17 mouse cellular contexts compared by ENCODE assay signal in the genomic region with DNA sequence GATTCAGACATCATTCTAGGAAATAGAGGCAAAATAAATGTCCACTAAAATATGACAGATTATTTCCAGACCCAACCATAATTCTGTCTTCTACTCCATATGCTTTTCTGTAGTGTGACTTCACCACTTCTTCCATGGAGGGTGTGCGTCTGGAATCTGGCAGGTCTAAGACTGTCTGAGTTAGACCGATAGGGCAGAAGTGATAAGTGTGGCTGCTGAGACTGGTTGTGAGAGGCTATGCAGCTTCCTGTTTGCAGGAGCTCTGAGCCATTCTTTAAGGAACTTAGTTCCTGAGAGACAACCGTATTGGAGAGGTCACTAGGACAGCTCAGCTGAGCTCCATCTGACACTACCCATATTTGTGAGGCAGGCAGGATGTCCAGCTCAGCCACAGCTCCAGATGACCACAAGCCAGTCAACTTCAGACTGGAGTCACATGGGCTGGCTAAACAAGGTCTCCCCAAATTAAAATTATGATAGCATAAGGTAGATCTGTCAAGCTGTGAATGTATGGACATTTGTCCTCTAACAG.
A peak's percentile ranks its signal among the peaks of the same experiment; 100 is the strongest.
DNase-seq lines count a peak whose midpoint lies in the region; ATAC-seq lines count a peak whose summit lies in the region.
"Had no signal": no experiment of that assay in that cellular context is flagged by ENCODE, and none has a peak within 500 bp of the region (broad histone marks: within the 10 kb centered on the region; RNA-seq: fewer than 3 reads in every experiment).

No protein-coding gene starts in this region.

- ATAC-seq in kidney, embryonic 16.5 days (ENCODE audit: low FRiP score, low TSS enrichment) = peak; percentile 49; the same call in 1 of the 2 replicates
- ATAC-seq in liver, embryonic 11.5 days (replicated peaks; ENCODE audit: low FRiP score) = peak; percentile 68; the same call in 1 of the 2 replicates
- ATAC-seq in megakaryocyte-erythroid progenitor cell, adult 5-6 weeks (replicated peaks; ENCODE audit: low FRiP score, low TSS enrichment, poor library complexity, severe bottlenecking) = peak; percentile 88
- no peak for ATAC-seq in hindbrain, embryonic 14.5 days (ENCODE audit: low FRiP score)

- H3K4me2 ChIP-seq in kidney, embryonic 16.5 days (replicated peaks; ENCODE audit: low read depth, low read length) = no peak overlapping the region
- no peak overlapping the region; the same call in 1 of the 2 replicates for H3K4me2 ChIP-seq in liver, embryonic 11.5 days
- no peak overlapping the region for H3K4me2 ChIP-seq in hindbrain, embryonic 14.5 days (replicated peaks)
- H3K4me2 ChIP-seq: hindbrain, embryonic 13.5 days; midbrain, embryonic 12.5 days had no signal

- no peaks in the 10 kb centered on the region for H3K9me3 ChIP-seq in kidney, embryonic 16.5 days (ENCODE audit: low read length)
- H3K9me3 ChIP-seq in liver, embryonic 11.5 days (ENCODE audit: control insufficient read depth, low read length) = no peaks in the 10 kb centered on the region
- H3K9me3 ChIP-seq in hindbrain, embryonic 14.5 days (ENCODE audit: control insufficient read depth, low read length) = no peaks in the 10 kb centered on the region
- H3K9me3 ChIP-seq: hindbrain, embryonic 13.5 days; midbrain, embryonic 12.5 days had no signal

- no peaks in the 10 kb centered on the region for H3K36me3 ChIP-seq in kidney, embryonic 16.5 days (ENCODE audit: insufficient read depth, low read length)
- H3K36me3 ChIP-seq in liver, embryonic 11.5 days (ENCODE audit: control insufficient read depth, insufficient read depth, low read length) = no peaks in the 10 kb centered on the region
- H3K36me3 ChIP-seq in hindbrain, embryonic 14.5 days (replicated peaks; ENCODE audit: control insufficient read depth, insufficient read depth) = no peaks in the 10 kb centered on the region
- H3K36me3 ChIP-seq: hindbrain, embryonic 13.5 days; midbrain, embryonic 12.5 days had no signal

- no peak overlapping the region for H3K9ac ChIP-seq in kidney, embryonic 16.5 days (replicated peaks; ENCODE audit: low read length)
- H3K9ac ChIP-seq in liver, embryonic 11.5 days (ENCODE audit: low read depth, low read length) = no peak overlapping the region
- H3K9ac ChIP-seq in hindbrain, embryonic 14.5 days = no peak overlapping the region
- H3K9ac ChIP-seq: hindbrain, embryonic 13.5 days; midbrain, embryonic 12.5 days had no signal

- H3K4me3 ChIP-seq in kidney, embryonic 16.5 days (ENCODE audit: low read length) = no peak overlapping the region
- H3K4me3 ChIP-seq in liver, embryonic 11.5 days (ENCODE audit: low read depth, low read length) = no peak overlapping the region
- H3K4me3 ChIP-seq in hindbrain, embryonic 14.5 days (replicated peaks; ENCODE audit: low read length) = no peak overlapping the region
- H3K4me3 ChIP-seq: hindbrain, embryonic 13.5 days; midbrain, embryonic 12.5 days had no signal

- peak; percentile 5 for DNase-seq in embryo, embryonic 10 days (ENCODE audit: low spot score)
- no peak for DNase-seq in embryo, embryonic 9.5 days (ENCODE audit: extremely low spot score)
- DNase-seq in kidney, adult 9 months = no peak
- DNase-seq in liver, embryonic 11.5 days (ENCODE audit: low spot score) = no peak
- DNase-seq in layer of hippocampus, postnatal 25 days (ENCODE audit: extremely low spot score in 1 of 2, low spot score in 1 of 2) = no peak
- no peak for DNase-seq in hindbrain, embryonic 14.5 days (ENCODE audit: low spot score)
- DNase-seq: adrenal gland, adult 8-10 months; cerebellum, adult 9-11 months; gastrocnemius, postnatal 14 days; kidney, adult 8-10 months; lung, adult 2 months; right cerebral cortex, postnatal 25 days; thymus, adult 18-20 months had no signal

- H3K27me3 ChIP-seq in kidney, embryonic 16.5 days (ENCODE audit: insufficient read depth, low read length) = no peaks in the 10 kb centered on the region
- H3K27me3 ChIP-seq in liver, embryonic 11.5 days (replicated peaks; ENCODE audit: control insufficient read depth, insufficient read depth, low read length) = no peaks in the 10 kb centered on the region
- H3K27me3 ChIP-seq in hindbrain, embryonic 14.5 days (ENCODE audit: control insufficient read depth, insufficient read depth, low read length) = no peaks in the 10 kb centered on the region
- H3K27me3 ChIP-seq: hindbrain, embryonic 13.5 days; midbrain, embryonic 12.5 days had no signal

- peak overlapping the region; percentile 35 for H3K27ac ChIP-seq in kidney, embryonic 16.5 days (ENCODE audit: low read length)
- H3K27ac ChIP-seq in liver, embryonic 11.5 days (ENCODE audit: low read depth, low read length) = no peak overlapping the region; the same call in 1 of the 2 replicates
- H3K27ac ChIP-seq in hindbrain, embryonic 14.5 days = no peak overlapping the region
- H3K27ac ChIP-seq: hindbrain, embryonic 13.5 days; midbrain, embryonic 12.5 days had no signal

- no peaks in the 10 kb centered on the region for H3K4me1 ChIP-seq in kidney, embryonic 16.5 days (ENCODE audit: insufficient read depth, low read length)
- H3K4me1 ChIP-seq in liver, embryonic 11.5 days (replicated peaks; ENCODE audit: control insufficient read depth, insufficient read depth, low read length) = peaks cover 16% of the 10 kb centered on the region
- no peaks in the 10 kb centered on the region; the same call in 1 of the 2 replicates for H3K4me1 ChIP-seq in hindbrain, embryonic 14.5 days (replicated peaks; ENCODE audit: control insufficient read depth, insufficient read depth, low read length)
- H3K4me1 ChIP-seq: hindbrain, embryonic 13.5 days had no signal

- 61% methylated on average over 3 of the region's 3 CpGs for WGBS in kidney, embryonic 16.5 days
- WGBS in liver, embryonic 11.5 days = 23% methylated on average over 3 of the region's 3 CpGs
- WGBS in hindbrain, embryonic 14.5 days = 84% methylated on average over 3 of the region's 3 CpGs
